Mouse (Mus musculus): ENCODE measurements around the gene Myh7.
"Not testable (repeated sequence)": the region's sequence is repeated elsewhere in the genome, so short reads cannot be mapped to it uniquely, and the experiment has no call there.

Myh7 gene

DNA sequence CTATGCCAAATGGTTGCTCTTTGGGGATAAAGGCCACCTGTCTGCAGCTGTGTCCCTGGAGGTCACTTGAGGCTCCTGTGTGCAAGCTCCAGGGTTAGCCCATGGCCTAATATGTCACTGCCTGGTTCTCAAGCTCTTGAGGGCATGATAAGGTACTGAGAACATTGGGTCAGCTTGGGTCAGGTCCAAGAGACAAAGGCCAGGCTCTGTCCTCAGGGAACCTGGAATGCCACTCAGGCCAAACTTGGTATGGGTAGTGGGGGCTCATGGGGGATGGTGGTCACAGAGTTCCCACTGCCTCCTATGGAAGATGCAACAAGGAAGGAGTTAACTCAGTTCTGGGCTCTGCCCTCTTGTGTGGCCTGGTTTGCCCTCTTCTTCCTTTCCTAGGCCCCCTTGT lies 26.1 kb downstream of the Myh7 start:
- DNase-seq (ENCODE audit: low spot score), result no peak

DNA sequence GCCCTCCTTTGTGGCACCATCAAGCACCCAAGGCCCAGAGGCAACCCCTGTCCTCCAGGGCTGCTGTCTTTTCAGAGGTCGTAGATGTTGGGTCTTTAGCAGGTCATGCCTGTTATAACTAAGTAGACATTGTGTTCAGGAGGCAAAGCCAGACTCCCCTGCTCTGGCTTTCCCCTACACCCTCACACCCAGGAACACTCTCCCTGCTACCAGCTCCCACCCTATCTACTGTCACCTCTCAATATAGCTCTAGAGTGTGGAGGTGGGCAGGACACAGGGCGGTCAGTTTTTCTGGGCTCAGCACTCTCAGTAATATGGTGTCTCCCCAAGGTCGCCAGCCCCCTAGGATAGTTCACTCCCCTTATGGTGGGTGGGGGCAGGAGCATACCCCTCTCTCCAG lies 26.6 kb downstream of the Myh7 start:
- no peak for DNase-seq (ENCODE audit: low spot score)

DNA sequence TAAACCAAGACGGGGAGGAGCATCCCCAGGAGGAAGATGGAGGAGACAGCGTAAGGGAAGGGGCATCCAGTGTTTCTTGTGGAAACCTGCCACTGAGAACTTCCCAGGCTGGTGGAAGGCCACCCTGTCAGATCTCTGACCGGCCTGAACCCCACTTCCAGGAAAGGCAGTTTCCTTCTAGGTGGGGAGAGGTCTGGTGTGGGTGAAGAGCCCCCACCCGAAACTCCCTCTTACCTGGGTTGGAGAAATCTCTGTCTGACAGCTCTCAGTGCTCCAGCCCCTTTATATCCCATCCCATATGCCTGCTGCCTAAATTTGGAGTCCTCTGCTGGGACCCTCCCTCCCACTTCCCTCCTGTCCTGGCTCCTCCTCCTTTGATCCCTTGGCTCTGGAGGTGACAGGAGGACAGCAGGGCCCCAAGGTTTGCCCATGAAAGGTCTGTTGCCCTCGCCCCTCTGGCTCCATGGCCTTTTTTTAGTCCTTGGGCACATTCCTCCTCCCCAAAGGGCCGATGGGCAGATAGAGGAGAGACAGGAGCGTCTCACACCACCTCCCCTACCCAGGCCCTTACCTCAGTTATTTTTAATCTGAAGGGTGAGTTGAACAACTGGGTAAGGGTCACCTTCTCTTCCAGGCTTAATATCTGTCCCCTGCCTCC lies 28.0 kb downstream of the Myh7 start, which contains the start of gene Myh6:
Gene Myh6 (minus strand): TSS at position 608 of the 658 bp plus-strand sequence.
- DNase-seq (ENCODE audit: low spot score), result no peak

DNA sequence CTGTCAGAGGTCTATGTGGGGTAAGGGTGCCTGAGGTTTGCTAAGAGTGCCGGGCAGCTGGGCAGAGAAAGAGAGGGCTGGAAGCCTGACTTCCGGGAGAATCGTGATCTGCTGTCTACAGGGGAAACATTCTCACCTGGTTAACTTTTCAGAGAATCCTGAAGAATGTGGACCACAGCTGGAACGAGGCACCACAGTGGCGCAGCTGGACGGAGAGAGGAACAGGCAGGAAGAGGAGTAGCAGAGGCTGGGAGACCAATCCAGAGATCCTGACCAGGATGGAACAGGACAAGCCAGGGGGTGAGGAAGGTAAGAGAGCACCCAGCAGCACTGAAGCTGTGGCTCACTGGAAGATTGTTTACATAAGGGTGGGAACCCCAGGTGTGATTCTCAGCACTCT lies 28.8 kb downstream of the Myh7 start:
- no peak for DNase-seq (ENCODE audit: low spot score)

DNA sequence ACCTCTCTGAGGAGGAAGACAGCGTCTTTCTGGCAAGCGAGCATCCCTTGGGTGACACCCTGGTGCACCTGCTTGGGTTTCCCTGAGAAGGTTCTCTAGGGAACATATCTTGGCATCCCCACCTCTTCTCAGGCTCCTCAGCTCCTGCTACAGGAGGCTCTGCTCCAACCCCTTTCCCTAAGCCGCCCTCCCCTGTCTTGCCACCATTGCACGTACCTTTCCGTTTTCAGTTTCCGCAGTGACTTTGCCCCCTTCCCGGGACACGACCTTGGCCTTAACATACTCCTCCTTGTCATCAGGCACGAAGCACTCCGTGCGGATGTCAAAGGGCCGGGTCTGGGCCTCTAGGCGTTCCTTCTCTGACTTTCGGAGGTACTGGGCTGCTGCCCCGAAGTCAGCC lies 29.4 kb downstream of the Myh7 start:
- DNase-seq (ENCODE audit: low spot score), result no peak

DNA sequence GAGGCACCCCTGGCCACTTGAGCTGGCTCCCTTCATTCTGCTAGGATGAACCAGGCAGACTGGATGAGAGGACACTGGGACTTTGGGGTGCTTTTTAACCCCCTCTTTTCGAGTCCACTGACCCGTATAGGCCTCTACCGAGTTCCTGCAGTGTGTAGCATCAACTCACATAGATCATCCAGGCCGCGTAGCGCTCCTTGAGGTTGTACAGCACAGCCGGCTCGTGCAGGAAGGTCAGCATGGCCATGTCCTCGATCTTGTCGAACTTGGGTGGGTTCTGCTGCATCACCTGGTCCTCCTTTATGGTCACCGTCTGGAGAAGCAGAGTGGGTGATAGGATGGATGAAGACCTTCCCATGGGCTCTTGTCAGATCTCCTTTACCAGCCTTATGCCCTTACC lies 30.7 kb downstream of the Myh7 start:
- DNase-seq (ENCODE audit: low spot score), result no peak

DNA sequence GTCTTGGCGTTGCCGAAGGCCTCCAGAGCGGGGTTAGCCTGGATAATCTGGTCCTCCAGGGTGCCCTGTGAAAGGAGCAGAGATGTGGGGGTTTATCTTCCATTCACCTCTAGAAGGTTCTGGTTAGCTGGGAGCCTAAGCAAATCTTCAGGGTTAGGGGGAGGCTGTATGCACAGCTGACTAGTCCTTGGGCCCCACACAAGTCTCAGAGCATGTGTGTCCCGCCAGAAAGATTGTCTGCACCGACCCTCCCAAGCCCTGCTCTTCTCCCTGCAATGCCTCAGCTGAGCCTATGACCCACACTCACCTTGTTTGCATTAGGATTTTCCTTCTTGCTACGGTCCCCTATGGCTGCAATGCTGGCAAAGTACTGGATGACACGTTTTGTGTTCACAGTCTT lies 31.7 kb downstream of the Myh7 start:
- no peak for DNase-seq (ENCODE audit: low spot score)

DNA sequence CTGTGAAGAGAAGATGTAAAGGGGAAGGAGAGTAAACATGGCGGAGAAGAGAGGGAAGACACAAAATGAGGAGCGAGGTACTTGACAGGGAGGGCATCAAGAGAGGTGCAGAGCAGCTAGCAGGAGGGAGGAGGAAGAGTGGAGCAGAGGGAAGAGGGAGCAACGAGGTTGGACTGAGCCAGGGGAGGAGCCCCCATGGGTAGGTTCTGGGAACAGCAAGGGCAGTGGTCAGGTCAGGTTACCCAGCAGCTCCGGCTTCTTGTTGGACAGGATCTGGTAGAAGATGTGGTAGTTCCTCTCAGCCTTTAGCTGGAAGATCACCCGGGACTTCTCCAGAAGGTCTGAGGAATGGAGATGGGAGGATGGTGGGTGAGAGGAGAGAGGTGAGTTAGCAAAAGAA lies 32.9 kb downstream of the Myh7 start:
- DNase-seq (ENCODE audit: low spot score), result no peak

DNA sequence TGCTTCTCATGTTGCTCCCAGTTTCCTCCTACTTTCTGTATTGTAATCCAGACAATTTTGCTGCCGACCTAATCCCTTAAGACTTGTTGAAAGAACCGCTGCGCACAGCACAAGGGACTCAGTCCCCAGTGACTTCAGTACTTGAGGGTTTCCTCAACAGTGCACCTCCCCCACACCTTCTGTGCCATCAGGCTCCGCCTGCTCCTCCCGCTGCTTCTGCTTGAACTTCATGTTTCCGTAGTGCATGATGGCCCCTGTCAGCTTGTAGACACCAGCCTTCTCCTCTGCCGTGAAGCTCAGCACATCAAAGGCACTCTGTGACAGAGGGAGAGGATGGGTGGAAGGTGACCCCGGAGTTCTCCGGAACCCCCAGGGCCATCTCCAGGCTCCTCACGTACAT lies 33.7 kb downstream of the Myh7 start:
- DNase-seq (ENCODE audit: low spot score), result no peak

DNA sequence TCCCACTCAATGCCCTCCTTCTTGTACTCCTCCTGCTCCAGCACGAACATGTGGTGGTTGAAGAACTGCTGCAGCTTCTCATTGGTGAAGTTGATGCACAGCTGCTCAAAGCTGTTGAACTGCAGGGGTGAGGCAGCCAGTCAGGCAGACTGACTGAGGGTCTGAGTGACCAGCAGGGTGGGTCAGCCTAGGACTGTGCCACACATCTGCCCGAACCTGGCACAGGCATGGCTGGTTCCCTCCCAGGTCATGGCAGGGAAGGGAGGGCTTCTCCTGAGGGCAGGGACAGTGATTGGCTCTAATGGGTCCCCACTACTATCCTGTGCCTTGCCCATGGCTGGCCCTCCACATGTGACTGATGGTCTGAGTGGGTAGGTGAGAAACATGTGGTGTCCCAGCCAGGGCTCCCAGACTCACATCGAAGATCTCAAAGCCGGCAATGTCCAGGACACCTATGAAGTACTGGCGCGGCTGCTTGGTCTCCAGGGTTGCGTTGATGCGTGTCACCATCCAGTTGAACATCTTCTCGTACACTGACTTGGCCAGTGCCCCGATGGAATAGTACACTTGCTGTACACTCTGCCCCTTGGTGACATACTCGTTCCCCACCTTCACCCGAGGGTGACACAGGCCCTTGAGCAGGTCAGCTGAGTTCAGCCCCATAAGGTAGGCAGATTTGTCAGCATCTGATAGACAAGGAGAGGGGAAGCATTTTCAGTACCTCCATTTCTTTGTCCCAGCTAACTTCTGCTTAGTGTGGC lies 34.4 kb downstream of the Myh7 start:
- DNase-seq (ENCODE audit: low spot score), result not testable (repeated sequence)

DNA sequence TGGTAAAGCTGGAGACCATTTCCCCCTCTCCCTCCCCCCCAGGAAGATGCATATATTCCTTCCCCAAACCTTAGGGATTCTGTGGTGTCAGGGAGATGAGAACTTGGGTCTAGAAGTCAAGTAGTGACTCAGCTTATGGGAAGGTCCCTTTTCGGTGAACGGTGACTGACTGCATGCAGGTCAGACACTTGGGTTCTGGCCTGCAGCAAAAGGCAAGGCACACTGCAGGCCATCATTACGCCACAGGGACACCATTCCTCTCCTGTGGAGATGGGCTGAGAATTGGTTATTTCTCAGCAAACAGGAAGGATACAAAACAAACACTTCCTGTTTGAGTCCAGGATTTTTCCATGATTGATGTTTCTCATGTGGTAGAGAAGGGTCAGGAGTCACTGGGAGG lies 35.2 kb downstream of the Myh7 start:
- DNase-seq (ENCODE audit: low spot score), result no peak

DNA sequence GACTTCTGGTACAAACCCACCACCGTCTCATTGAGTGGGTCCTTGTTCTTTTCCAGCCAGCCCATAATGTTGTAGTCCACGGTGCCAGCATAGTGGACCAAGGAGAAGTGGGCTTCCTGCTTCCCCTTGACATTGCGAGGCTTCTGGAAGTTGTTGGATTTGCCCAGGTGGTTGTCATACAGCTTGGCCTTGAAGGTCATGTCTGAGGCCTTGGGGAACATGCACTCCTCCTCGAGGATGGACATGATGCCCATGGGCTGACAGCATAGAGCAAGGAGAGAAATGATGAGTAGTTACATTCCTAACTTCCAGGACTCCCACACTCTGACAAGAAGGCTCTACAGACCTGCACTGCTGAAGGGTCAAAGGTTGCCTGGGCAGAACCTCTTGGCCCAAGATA lies 35.9 kb downstream of the Myh7 start:
- DNase-seq (ENCODE audit: low spot score), result no peak

DNA sequence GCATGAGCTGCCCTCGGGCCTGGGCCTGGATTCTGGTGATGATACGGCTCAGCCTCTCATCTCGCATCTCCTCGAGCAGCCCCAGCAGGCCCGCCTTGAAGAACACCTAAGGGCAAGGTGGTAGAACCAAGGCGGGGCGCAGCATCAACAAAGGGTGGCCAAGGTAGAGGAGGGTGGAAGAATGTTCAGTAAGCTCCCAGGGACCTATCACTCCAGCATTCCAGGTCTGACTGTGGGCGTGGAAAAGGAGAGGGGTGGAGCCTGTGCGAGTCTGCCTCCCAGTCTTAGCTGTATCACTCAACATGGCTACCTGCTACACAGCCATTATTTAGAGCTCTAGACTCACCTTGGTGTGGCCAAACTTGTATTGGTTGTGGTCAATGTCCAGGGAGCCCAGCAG lies 37.9 kb downstream of the Myh7 start:
- DNase-seq (ENCODE audit: low spot score), result no peak

DNA sequence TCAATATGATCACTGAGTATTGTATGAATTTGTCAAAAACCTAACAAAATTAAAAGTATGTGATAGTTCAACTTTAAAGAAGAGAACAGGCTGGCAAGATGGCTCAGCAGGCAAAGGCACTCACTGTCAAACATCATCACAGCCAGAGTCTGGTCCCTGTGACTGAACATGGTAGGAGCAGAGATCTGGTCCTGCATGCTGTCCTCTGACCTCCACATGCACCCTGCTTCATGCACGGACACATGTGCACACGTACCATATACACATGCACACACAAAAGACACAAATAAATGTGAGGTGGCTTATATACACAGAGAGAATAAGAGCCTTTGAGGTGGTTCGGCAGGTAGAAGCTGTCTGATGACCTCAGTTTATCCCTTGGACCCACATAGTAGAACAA lies 38.9 kb downstream of the Myh7 start:
- no peak for DNase-seq (ENCODE audit: low spot score)

DNA sequence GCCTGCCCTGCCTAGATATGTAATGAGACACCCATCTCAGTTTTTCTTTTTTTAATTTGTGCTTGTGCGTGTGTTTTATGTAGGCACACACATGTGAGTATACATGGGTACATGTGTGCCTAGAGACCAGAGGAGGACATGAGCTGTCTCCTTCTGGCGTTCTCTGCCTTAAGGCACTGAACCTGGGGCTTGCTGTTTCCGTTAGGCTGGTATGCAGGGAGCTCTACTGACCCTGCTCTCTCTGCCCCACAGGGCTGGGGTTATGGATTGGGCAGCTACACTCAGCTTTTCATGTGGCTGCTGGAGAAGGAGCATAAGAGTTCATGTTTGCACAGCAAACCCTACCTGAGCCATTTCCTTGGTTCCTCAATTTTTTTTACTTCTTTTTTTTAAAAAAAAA lies 40.0 kb downstream of the Myh7 start:
- DNase-seq (ENCODE audit: low spot score), result no peak

DNA sequence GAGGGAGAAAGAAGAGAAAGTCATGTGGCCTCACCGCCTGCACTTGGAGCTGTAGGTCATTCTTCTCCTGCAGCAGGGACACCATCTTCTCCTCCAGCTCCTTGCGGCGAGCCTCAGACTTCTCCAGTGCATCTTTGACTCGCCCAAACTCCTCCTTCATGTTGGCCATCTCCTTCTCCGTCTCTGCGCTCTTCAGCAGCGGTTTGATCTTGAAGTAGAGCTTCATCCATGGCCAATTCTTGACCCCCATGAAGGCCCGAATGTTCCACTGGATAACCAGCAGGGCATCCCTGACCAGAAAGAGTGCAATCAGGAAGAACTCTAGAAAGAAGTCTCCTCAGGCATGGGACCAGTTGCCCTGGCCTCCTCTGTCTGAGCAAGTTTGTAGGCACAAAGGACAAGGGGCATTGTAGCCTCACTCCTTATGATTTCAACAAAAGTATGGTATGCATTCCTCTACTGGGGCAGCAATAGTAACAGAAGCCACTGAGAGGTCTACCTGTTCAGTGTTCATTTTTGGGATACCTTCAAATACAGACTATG lies 40.7 kb downstream of the Myh7 start:
- DNase-seq (ENCODE audit: low spot score), result no peak

DNA sequence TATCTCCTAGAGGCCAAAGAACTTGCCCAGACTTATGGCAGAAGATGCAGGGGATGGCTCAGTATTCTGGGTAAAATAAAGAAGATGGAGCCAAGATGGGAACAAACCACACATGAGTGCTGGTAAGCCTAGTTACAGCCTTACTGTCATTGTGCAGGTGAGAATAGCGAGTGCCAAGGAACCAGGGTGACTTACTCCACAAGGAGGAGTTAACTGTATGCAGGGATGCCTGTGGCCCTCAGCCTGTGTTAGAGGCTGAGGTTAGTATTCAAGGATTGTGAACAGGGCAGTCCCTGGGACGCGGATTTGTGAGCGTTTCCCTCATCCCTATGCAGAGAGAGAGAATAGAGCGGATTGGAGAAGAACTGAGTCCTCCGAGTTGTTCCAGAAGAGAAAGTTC lies 42.8 kb downstream of the Myh7 start:
- no peak for DNase-seq (ENCODE audit: low spot score)

DNA sequence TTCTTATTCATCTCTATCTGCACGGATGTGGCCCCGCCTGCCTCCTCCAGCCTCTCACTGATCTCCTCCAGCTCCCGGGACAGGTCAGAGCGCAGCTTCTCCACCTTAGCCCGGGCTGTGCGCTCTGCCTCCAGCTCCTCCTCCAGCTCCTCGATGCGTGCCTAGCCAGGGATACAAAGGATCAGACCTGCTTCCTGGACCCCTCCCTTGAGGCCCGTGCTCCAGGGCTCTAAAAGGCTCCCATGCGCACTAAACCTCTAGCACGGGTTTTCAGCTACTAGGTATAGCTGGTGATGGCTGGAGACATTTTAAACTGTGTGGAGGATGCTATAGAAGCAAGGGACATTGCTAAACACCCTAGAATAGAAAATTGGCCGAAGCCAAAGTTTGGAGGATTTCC lies 43.9 kb downstream of the Myh7 start:
- DNase-seq (ENCODE audit: low spot score), result no peak

DNA sequence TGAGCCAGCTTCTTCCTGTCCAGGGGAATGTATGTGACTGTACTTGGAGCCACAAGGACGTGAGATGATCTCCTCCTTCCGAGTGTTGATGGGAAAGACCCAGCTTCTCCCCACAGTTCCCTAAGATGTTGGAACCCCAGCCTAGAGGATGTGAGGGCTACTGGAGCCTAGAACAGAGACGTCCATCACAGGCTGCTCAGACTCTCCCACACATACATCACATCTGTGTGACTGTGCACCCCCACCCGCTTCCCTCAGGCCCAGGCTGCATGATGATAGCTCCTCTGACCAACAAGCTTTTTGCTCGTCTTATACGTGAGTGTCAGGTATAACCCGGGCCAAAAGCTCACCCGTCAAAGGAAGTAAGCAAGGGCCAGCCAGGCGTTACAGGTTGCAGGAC lies 45.6 kb downstream of the Myh7 start:
- no peak for DNase-seq (ENCODE audit: low spot score)

DNA sequence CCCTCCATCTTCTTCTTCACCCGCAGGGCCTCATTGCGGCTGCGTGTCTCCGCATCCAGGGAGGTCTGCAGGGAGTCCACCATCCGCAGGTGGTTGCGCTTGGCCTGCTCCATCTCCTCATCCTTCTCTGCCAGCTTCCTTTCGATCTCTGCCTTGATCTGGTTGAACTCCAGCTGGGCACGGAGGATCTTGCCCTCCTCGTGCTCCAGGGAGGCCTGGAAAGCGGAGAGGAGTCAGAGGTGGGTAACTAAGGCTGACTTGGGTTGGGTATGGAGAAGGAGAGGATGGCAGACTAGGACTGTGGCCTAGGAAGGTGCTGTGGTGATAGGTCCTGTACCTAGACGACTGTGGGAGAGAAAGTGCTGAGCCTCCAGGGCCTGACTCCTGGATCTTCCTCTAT lies 47.4 kb downstream of the Myh7 start:
- DNase-seq (ENCODE audit: low spot score), result not testable (repeated sequence)

DNA sequence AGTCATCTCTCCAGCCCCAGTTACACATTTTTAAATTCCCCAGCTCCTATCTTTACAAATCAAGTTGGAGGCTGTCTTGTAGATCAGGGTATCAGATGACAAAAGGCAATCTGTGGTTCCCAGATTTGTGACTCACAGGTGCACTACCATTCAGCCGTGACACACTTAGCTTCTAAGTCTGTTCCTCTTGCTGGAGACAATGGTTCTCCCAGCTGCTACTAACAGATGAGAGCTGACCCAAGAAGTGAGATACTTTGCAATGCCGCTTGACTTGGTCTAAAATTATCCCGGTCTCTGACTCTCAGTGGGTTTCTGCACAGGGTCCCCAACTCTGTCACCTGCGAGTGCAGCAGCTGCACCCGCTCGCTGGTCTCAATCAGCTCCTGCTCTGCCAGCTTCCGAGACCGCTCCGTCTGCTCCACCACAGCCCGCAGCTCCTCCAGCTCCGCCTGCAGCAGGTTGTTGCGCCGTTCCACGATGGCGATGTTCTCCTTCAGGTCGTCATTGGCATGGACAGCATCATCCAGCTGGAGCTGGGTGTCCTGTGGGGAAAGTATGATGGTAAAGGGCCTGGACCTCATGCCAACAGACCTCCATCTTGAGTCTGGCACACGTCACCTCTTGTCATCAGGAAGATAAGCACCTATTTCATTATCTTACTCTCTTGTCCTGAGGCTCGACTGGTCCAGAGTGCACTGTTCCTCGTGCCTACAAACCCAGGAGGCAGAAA lies 48.3 kb downstream of the Myh7 start:
- DNase-seq (ENCODE audit: low spot score), result no peak

DNA sequence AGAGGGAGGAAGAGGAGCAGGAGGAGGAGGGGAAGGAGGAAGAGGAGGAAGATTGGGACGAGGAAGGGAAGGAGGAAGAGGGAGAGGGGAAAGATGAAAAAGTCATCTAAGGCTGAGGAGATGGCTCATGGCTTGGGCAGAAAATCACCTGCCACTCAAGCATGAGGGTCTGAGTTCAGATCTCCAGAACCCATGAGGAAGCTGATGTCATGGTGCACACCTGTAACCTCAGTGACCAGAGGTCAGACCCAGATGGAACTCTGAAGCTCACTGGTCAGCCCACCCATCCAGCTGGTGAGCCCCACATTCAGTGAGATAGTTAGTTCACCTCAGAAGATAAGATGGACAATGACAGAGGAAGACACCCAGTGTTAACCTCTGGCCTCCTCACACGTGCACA lies 49.5 kb downstream of the Myh7 start:
- no peak for DNase-seq (ENCODE audit: low spot score)

DNA sequence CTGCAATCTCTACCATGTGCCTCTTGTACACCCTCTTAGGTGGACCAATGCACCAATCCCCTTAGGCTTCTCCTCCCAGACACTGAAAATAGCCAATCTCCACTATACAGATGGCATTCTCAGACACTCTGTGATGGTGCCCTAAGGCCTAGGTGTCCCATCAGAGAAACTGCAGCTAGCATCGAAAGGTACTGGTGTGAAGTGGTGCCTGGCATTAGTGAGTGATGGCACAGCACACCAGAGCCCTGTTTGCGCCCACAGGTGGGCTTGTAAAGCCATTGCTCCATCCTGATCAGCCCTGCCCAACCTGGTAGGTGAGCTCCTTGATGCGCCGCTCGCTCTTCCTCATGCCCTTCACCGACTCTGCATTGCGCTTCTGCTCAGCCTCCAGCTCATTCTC lies 50.5 kb downstream of the Myh7 start:
- DNase-seq (ENCODE audit: low spot score), result no peak
